Mouse (Mus musculus) lung, postnatal 4 days (tissue): Measurements from ENCODE around the gene Ruvbl2.

ENCODE experiments used
- DNase-seq, 2 experiments: peaks; one replicate each; pipeline ENCODE4 v3.0.0; 2021

Gene Ruvbl2

GRCm38 (mm10) chr7:45421194-45421593, 16.7 kb downstream of the Ruvbl2 start:
- no peak for DNase-seq

- no peak for DNase-seq
Measured at GRCm38 (mm10) chr7:45420615-45420919, 17.3 kb downstream of the Ruvbl2 start, which contains the start of gene Lhb. Lhb (plus strand) TSS chr7:45420820.

GRCm38 (mm10) chr7:45419859-45420614, 17.9 kb downstream of the Ruvbl2 start:
- DNase-seq, result peak; percentile 27 to 56

GRCm38 (mm10) chr7:45417962-45418492, 19.9 kb downstream of the Ruvbl2 start:
- DNase-seq, result no peak

GRCm38 (mm10) chr7:45415636-45416035, 22.3 kb downstream of the Ruvbl2 start:
- peak; percentile 22 to 54 for DNase-seq

- no peak for DNase-seq
Measured at GRCm38 (mm10) chr7:45414740-45415224, 23.1 kb downstream of the Ruvbl2 start.

GRCm38 (mm10) chr7:45413864-45414739, 23.8 kb downstream of the Ruvbl2 start:
- DNase-seq, result peak; percentile 53 to 78

- DNase-seq, result peak; percentile 54 to 68
Measured at GRCm38 (mm10) chr7:45413113-45413863, 24.6 kb downstream of the Ruvbl2 start, which contains the start of gene Ntf5. Ntf5 (plus strand) TSS chr7:45413695.

- DNase-seq, result no peak
Measured at GRCm38 (mm10) chr7:45412421-45412820, 25.5 kb downstream of the Ruvbl2 start.

GRCm38 (mm10) chr7:45409497-45410163, 28.3 kb downstream of the Ruvbl2 start:
- peak in 1 of 2 experiments; percentile 9 for DNase-seq

GRCm38 (mm10) chr7:45408949-45409348, 28.9 kb downstream of the Ruvbl2 start:
- DNase-seq, result peak in 1 of 2 experiments; percentile 16

GRCm38 (mm10) chr7:45408351-45408750, 29.5 kb downstream of the Ruvbl2 start:
- peak in 1 of 2 experiments; percentile 3 for DNase-seq

- peak in 1 of 2 experiments; percentile 14 for DNase-seq
Measured at GRCm38 (mm10) chr7:45407836-45408235, 30.1 kb downstream of the Ruvbl2 start.

- DNase-seq, result peak; percentile 30 to 42
Measured at GRCm38 (mm10) chr7:45406157-45407156, 31.4 kb downstream of the Ruvbl2 start.

GRCm38 (mm10) chr7:45405091-45406075, 32.5 kb downstream of the Ruvbl2 start, which contains the start of gene Kcna7:
Kcna7 (plus strand) TSS chr7:45405653.
- DNase-seq, result peak; percentile 71 to 83

- DNase-seq, result peak; percentile 48 to 77
Measured at GRCm38 (mm10) chr7:45403532-45404261, 34.2 kb downstream of the Ruvbl2 start.

- peak in 1 of 2 experiments; percentile 11 for DNase-seq
Measured at GRCm38 (mm10) chr7:45401521-45402085, 36.3 kb downstream of the Ruvbl2 start.

GRCm38 (mm10) chr7:45396787-45397186, 41.1 kb downstream of the Ruvbl2 start:
- peak in 1 of 2 experiments; percentile 1 for DNase-seq
